Mouse (Mus musculus) adrenal gland, postnatal 10 days (tissue): ENCODE data around the gene Ephx1. TPM values are rescaled to one million over a fixed set of nuclear protein-coding genes. Genes with fewer than 3 reads are reported as not detected.
A peak's percentile ranks its signal among the peaks of the same experiment; 100 is the strongest.
"Not testable (repeated sequence)": the region's sequence is repeated elsewhere in the genome, so short reads cannot be mapped to it uniquely, and the experiment has no call there.

Source experiments
- DNase-seq: peaks from one replicate; pipeline ENCODE4 v3.0.0; 2021; ENCODE audit warnings: mixed read lengths
- long read RNA-seq, 2 experiments: library from polyadenylated mRNA; stranded (forward); transcript quantifications; one replicate each; pipeline ENCODE4 v2.0.0; 2021
- total RNA-seq, 2 experiments: library from RNA; stranded (reverse); gene quantifications; 2 replicates each; pipeline ENCODE4 v1.2.3; 2021

The Ephx1 gene
- 10 to 100 TPM; 61.5 to 67.2 TPM for total RNA-seq
- long read RNA-seq, experiment 1, transcript Ephx1-201 (9 exons, 1,741 nt): major isoform, 47 of 61 reads
- long read RNA-seq, experiment 1, partial matches to known transcripts: 12 of 61 reads
- long read RNA-seq, experiment 1, other reads (novel, unspliced or antisense): 1 of 61 reads
- long read RNA-seq, experiment 2, transcript Ephx1-201 (9 exons, 1,741 nt): major isoform, 16 of 17 reads
- long read RNA-seq, experiment 2, partial matches to known transcripts: 0 of 17 reads
- long read RNA-seq, experiment 2, other reads (novel, unspliced or antisense): 1 of 17 reads

DNA sequence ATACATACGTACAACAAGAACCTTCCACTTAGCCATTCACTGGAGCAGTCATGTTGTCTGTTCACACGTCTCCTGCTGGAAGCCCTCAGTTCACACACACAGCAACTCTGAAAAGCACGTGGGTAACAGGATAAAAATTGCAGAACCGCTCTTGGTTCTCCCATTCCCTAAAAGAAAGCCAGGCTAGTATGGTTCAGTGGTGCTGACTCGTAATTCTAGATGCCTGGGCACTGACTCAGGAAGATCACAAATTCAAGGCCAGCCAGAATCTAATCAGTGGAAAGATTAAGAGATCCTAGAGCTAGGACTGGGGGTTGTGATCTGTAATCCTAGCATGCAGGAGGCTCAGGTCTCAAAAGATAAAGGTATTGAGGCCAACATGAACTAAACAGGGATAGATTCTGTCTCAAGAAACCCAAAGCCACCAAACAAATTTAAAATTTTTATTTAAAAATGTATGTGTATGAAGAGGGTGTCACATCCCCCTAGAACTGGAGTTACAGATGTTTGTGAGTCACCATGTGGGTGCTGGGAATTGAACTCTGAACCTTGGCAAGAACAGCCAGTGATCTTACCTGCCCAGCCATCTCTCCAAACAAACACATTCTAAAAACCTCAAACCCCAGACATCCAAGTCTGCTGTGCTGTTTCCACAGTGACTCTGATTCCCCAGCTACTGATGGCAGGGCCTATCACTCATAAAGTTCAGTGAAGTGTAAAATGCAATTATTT, at the start of gene Ephx1:
Gene Ephx1 (minus strand): TSS at position 149 of the 732 bp plus-strand sequence.
- DNase-seq: no peak

DNA sequence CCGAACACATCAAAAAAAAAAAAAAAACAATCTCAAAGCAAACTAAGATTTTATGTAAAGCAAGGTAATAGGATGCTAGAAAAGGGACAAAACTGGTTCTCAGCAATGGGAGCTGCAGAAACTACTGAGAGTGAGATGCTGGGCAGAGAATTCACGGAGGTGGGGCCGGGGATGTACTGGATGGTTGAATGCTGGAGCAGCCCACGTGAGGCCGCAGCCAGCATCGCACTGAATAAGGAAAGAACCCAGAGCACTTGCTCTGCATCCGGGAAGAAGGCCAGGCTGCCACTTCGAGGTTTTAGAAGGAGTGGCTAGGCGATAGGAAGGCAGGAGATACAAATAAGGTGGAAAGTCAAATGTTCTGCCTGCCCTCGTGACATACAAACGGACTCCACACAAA, 49.0 kb upstream of the Ephx1 start:
- no peak for DNase-seq

DNA sequence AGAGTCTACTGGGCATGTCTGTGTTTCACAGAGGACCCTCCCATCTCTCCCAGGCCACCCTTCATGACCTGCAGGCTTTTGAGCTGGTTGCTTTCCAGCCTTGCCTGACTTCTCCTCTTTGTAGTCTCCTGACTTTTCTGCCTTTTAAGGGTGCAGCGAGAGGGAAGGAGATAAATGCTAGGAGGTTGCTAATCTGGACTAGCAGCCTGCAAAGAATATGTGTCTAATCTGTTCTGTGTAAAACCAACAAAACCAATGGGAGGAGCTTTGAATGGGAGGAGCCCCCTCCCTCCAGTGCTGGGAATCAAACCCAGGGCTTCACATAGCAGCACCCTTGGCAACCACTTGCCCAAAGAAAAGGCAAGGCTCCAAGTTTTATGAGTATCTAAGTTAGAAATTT, 47.6 kb upstream of the Ephx1 start:
- DNase-seq: no peak

DNA sequence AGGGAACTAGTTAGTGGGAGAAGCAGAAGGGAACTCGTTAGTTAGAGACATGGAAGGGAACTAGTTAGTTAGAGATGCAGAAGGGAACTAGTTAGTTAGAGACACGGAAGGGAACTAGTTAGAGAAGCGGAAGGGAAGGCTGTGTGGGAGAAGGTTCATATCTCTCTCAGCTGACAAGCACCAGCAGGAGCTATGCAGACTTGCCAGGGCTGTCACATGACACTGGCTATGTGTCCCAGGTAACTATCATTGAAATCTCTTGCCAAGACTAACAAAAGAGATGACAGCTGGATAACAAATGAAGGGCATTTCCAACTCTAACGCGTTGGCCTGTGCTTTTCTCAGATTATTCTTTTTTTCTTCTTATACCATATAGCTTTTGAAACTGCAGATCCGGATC, 43.9 kb upstream of the Ephx1 start:
- no peak for DNase-seq

DNA sequence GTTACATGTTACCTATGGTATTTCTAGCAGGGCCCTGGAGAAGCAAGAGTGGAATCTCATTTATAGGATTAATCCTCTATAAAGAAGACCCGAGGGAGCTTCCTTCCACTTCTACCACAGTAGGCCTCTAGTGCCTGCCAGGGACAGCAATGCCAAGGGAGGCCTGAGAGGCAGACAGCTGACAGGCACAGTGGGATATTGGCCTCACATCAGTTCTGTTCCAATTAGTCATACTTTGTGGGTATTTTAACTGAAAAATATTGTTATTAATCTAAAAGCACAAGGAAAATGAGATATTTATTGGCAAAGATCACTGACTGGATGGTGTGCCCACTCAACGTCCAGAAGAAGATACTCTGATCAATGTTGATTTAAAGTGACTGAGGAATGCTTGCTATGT, 43.3 kb upstream of the Ephx1 start:
- DNase-seq: no peak

DNA sequence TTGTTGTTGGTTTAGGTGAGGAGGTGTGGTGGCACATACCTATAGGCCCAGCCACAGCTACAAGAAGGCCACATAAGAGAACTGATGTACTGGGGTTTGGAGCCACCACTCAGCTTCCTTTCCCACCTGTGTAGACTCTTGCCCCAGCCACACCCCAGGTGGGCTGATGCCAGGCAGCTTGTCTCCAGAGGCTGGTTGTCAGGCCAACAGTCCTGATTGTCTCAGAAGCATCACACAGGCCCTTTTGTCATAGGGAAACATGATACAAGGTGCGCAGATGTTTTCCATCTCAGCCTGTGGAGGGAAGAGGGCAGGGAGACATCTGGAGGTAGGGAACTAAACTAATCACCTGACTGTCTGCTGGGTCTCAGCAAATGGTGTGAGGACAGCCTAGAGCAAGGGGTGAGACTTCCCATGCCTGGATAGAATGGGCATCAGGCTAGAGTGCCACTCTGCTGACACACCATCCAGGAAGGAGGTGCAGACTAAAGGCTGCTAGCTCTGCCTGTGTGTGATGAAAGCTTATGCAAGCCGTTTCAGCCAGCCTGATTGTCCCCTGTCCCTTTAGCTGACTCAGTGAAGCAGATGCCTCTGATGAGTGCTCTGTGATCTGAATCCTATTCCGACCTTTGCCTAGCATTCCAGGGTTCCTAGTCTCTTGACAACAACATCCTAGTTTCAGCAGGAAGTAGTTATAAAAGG, 41.2 kb upstream of the Ephx1 start:
- DNase-seq: no peak

DNA sequence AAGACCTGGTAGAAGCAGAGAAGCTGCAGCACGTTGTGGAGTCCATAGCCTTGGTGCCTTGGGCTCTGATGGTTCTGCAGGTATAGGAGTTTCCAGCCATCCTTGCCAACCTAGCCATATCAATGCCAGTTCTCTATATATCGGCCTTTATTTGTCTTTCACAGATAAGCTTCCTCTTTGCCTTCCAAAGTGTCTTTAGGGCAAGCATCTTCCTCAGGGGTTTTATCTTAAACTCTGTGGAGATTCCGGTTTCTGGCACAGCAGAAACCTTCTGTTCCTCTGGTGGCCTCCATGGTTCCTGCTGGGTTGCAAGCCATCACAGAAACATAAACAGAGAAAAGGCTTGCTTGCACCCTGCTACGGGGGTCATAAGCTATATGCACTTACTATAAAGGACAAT, 32.2 kb upstream of the Ephx1 start:
- DNase-seq: no peak

DNA sequence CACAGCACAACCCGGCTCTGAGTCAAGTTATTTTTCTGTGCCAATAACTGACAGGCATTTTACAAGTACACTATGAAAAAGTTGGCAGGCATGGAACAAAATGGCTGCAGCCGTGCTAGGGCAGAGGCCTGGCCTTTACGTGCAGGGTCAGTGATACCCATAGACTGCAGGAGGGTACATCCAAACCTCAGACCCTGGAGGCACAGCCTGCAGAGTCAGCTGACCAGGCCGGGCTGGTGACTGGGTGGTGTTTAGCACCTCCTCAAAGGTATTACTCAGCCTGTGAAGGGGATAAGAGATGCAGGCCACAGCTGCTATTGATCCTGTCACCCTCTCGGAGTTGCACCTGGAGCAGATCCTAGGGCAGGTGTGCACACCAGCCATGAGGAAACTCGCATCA, 30.2 kb upstream of the Ephx1 start, which contains the start of gene 9130409I23Rik:
Gene 9130409I23Rik (plus strand): TSS at position 301 of the 400 bp plus-strand sequence.
- no peak for DNase-seq

DNA sequence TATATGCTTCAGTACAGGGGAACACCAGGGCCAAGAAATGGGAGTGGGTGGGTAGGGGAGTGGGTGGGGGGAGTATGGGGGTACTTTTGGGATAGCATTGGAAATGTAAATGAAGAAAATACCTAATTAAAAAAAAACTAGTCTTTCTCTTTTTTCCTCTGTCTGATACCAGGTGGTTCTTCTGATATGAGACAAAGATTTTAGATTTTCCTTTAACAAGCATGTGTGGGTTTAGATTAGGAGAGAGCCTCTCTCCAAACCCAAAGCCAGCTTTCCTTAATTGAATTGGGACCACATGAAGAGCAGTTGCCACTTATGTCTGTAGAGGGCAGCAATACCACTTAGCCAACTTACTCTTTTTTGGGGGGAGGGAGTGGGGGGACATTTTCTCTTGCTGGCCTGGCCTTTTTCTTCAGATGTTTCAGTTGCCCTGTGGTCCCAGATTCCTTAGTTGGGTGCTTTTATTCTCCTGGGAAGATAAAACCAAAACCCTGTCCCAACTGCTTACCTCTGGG, 28.7 kb upstream of the Ephx1 start:
- DNase-seq: no peak

DNA sequence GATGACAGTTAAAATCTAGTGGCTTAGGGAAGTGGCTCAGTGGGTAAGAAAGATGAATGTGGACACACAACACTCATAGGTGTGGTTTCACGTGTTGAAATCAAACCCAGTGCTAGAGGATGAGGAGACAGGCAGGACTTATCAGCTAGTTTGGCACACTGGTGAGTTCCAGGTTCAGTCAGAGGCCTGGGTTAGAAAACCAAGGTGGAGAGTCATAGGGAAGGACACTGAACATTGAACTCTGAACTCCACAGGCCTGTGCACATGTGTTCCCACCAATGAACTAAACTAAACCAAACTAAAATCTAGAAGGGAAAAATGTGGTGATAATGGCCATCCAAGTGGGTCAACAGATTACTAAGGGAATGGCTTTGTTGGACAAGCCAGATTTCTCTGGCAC, 26.8 kb upstream of the Ephx1 start:
- DNase-seq: no peak

DNA sequence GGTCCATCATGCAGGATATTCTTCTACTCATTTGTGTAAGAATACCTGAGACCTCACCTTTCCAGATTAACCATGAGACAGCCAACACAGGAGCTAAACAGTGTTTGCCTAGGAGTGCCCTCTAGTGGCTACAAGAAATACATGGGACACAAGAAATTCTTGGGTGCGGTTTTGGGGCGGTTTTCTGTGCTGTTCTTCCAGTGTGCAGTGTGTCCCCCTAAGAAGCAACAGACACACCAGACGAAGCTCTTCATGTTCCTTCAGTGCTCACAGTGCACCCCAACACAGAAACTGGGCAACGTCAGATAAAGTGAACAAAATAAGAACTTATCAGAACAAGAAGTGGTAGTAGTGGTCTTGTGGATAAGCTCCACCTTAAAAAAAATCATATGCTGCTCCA, 18.9 kb upstream of the Ephx1 start:
- peak; percentile 12 for DNase-seq

DNA sequence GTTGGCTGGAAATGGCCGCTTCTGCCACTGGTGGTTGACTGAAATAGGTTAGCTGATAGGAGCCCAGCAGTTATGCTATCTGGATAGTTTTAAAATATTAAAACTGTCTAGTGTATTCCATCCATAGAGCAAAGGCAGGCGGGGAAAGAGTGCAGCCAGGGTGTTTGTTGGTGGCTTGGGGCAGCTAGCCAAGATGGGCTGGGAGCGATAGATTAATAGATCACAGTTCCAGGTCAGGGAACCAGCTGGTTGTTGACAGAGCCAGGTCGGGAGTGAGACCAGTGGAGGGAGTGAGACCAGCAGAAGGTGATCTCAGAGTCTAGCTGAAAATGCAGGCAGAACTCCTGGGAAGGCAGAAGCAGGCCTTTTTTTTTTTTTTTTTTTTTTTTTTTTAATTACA, 16.9 kb upstream of the Ephx1 start:
- peak; percentile 34 for DNase-seq

DNA sequence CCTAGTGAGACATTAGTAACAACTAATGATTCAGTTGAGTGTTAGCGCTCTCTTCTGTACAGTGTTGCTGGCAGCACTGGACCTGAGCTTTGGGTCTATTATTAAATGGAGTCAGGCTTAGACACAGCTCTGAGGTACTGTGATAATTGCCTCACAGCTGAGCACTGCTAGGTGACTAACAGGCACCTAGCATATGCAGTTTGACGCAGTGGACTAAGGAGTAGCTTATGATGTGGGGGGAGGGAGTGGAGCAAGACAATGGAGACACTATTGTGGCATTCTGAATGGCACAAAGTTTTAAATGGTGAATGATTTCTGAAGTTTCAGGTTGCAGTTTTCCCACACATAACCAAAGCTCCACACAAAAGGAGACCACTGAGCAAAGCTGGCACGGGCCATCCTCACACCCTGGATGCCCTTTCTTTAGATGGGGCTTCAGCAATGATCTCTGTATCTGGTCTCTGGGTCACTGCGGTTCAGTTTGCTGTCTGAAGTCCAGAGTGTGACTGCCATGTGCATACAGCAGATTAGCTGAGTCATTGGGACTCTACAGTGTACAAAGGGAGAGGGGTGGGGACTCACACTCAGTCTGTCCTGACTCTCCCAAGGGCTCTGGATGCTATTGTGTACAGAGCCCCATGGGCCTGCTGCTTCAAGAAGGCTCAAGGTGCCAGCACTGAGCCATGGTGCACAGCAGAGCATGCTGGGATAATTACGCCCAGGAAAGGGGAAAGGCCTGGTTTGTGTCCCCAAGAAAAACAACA, 14.5 kb upstream of the Ephx1 start:
- not testable (repeated sequence) for DNase-seq

DNA sequence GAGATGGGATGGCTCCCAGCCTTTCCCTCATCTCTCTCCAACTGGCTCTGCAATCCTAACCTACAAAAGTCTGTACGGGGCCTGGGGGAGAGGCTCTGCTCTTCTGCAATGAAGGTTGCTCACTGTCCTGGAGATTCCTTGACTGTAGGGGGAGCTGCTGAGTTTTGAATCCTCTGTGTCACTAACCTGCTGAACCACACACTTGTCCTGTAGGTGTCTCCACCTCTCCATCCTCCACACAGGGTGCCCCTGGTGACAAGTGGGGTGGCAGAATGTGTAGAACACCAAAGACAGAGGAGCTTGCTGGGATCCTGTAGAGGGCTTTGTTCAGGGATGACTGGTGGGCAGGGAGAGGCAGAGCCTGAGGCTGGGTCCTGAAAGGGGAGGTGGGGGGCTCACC, 1.6 kb upstream of the Ephx1 start:
- peak; percentile 81 for DNase-seq

DNA sequence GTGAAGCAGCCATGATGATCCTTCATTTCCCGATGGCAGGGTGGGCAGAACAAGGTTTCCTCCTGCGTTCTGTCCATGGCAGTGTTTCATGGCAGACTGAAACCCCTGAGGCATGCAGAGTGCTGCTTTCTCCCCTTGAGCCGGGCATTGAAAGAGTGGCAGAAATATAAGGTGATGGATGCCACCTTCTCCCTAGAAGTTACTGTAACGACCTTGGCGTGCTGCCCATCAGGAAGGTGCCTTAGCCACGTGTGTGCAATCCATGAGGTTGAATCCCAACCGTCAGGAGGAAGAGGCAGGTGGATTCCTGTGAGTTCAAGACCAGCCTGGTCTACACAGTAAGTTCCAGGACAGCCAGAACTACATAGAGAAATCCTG, 773 bp upstream of the Ephx1 start:
- DNase-seq: no peak

DNA sequence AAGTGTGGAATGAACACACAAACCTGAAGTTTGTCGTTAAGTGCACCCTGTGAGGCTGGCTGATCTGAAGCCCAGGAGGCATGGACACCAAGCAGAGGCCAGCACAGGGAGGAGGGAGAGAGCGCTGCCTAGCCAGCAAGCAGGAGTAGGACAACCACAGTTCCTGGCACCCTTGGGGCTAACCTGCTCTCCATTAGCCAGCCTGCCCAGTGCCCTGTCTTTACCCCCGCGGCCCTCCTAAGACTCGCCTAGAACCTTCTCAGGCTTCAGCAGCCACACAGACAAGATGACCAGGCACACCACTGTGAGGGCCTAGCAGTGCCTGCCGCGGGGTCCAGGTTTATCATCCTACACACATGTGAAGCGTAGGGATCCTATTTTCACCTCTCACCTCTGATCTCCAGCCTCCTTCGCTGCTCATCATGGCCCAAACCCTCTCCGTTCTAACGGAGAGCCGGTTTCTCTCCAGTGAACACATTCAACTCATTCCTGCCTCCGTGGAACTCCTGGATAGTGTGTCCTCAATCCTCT, 2.7 kb downstream of the Ephx1 start:
- no peak for DNase-seq

DNA sequence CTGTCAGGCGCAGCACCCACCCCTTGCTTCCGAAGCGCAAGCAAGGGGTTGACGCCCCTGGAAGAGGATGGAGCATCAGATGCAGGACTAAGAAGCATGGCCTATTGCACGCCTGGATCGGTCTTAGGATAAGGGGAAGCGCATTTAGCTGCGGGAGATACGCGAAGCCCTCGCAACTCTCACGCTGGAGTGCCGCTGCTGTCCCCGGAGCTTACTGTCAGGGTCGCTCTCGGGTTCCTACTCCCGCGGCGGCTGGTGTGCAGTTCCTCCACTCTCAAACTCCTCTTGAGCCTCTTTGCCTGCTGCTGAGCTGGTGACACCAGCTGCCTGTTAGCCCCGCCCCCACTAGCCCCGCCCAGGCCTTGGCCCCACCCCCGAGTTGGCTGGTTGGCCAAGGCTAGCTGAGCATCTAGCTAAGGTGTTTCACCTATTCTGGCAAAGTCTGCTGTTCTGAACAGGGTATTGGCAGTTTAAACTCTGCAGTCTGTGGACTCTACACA, 3.4 kb downstream of the Ephx1 start:
- DNase-seq: peak; percentile 92

DNA sequence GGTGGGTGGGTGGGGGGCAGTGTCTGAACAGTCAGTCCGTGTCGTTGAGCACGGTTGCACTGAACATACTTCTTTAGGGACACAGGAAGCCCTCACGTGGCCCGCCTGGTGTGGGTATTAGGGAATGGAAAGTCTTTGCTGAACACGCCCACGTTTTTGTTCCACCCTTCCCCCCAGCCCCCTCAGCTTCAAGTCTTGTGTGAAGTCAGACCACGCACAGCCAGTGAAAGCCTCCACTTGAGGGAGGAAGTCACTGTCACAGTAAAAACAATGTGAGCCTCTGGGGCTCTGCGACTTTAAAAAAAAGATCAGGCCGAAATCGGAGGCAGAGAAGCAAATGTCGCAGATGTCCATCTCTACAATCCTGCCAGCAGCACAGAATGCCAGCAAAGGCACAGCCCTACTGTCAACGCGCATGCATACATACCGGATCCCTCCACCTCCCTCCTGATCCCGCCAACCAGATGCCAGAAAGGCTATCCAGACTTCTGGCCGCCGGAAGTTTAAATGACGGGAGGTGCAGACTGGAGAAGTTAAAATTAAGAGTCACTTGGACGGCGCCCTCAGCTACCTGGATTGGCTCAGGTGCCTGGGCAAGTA, 4.1 kb downstream of the Ephx1 start:
- peak; percentile 77 for DNase-seq

DNA sequence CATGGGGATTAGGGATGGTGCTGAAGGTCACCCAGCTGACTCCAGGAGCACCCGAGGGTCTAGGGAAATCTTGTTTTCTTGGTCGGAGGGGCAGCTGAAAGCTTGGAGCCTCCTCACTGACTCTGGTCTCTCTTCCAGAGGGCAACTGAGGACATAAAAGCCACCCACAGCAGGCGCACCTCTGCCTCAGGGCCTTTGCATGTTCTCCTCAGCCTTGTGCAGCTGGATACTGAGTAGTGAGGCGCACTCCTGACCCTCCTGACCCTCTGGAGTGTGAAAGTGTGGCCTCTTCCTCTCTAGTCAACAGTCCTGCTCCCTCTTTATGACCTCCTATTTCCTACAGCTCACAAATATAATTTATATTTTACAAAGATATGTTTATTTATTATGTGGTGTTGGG, 4.7 kb downstream of the Ephx1 start:
- DNase-seq: no peak

DNA sequence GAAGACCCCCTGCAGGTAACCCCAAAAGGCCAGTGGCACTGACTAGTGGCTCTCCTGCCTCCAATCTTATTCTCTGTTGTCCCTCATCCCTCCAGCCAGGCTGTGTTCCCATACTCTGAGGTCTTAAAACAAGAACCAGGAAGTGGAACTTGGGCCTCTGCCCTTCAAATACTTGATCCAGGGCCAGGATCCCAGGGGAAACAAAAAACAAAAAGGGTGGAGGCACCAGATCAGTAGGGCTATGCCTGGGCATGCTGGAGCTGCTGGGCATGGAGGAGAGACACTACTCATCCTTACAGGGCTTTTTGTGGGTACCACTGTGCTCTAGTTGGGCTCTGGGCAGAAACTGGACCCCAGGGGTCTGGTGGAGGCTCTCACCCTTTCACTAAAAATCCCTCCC, 5.1 kb downstream of the Ephx1 start:
- DNase-seq: peak; percentile 79

DNA sequence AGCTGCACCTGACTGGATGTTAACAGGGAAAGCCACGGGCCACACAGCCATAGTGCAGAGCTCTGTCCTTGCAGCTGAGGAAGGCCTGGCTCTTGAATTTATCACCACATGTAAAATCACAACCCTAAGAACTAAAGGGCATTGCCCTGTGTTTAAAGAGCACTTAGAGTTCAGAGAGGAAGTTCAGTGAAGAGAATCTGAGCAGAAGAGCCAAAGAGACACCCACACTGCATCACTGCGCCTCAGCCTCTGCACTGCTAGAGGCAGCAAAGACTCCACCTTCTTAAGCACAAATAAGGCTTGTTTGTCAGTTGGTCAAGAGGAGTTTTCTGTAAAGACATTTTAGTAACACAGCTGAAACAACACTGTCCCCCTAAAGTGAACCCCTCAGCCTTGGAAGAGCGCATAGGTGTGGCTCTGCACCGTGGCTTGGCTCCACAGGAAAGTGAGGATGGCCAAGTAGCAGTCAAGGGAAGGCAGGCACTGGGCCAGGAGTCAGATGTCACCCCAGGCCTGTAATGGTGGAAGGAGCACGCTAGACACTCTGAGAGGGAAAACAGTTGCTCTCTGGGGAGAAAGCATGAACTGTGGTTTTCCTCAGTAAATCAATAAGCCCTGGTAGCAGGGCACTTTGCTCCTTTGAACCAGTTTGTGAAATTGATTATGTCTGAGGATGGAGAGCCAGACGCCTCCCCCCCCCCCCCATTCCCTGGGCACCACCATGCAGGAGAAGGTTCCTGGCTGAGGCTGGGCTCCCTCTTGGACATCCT, 5.8 kb downstream of the Ephx1 start:
- DNase-seq: peak; percentile 69
